Mouse (Mus musculus): Measurements from ENCODE around the gene Sipa1l2. TPM values are rescaled to one million over a fixed set of nuclear protein-coding genes. Genes with fewer than 3 reads are reported as not detected.

Sipa1l2 gene
- polyA plus RNA-seq, 1 experiment from 2014 or later: 12.9 TPM

DNA sequence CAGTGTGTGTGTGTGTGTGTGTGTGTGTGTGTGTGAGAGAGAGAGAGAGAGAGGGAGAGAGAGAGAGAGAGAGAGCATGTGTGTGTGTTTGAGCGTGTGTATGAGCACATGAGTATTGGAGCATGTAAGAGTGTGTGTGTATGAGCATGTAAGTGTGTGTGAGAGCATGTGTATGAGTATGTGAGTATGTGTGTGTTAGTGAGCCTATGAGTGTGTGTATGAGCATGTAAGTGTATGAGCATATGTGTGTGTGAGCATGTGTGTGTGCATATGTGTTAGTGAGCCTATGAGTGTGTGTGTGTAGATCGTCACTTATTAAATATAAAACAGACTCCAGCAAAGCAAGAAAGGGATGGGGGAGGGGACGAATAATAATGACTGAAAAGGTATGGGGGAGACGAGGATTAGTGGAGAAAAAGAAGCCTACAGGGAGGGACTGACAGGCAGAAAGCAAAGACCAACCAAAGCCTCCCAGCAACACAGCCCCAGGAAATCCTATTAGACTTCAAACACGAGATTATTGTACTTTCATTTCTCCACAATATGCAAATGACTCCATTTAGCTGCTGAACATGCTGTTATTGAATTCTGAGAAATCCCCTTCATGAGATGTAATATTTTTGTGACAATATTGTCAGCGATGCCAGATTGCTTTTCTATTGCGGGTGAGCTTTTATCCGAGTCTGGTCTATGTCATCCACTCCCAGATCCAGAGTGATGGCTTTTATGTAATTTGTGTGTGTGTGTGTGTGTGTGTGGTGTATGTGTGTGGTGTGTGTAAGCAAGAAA is 193.8 kb downstream of the Sipa1l2 start:
- 69% methylated on average over 8 of the region's 8 CpGs for WGBS
- ATAC-seq (ENCODE audit: low FRiP score, low TSS enrichment): no peak

DNA sequence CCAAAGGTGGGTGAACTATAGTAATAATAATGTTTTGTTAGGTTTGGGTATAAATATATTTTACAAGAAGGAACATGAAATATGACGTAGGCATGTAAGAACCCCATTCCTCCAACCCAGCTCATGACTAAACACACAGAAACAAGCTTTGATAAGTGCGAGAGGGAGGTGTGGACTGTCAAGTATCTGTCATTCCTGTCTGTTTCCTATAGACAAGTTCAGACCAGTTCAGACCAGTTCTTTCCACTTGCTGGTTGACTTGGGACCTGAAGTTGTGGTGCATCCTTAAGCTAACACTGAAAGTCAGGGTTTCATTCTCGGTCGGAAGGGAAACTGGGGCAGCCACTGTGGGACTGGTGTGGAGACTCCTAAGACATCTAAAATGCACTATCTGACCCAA is 197.0 kb downstream of the Sipa1l2 start:
- H3K36me3 ChIP-seq (ENCODE audit: control insufficient read depth, insufficient read depth, low read length): no peaks in the 10 kb centered on the region
- no peak overlapping the region for H3K4me2 ChIP-seq (replicated peaks; ENCODE audit: low read depth, low read length)
- no peak for ATAC-seq (ENCODE audit: low FRiP score, low TSS enrichment)
- H3K27me3 ChIP-seq (ENCODE audit: control insufficient read depth, insufficient read depth, low read length): no peaks in the 10 kb centered on the region
- WGBS: 95% methylated on average over 4 of the region's 4 CpGs
- H3K4me3 ChIP-seq (ENCODE audit: low read length): no peak overlapping the region
- H3K4me1 ChIP-seq (ENCODE audit: control insufficient read depth, insufficient read depth, low read length): peaks cover 11% of the 10 kb centered on the region
- H3K9ac ChIP-seq (ENCODE audit: low read depth, low read length): no peak overlapping the region
- no peaks in the 10 kb centered on the region for H3K9me3 ChIP-seq (ENCODE audit: control insufficient read depth, low read length)
- no peak overlapping the region for H3K27ac ChIP-seq (ENCODE audit: low read depth, low read length)

More for the DNA sequence above, 193.8 kb downstream of the Sipa1l2 start:
- Histone ChIP-seq H3K4me1 (ENCODE audit: control insufficient read depth, insufficient read depth, low read length) (no peaks in the 10 kb centered on the region), H3K9ac (ENCODE audit: low read depth, low read length) (no peak overlapping the region), H3K4me2 (replicated peaks; ENCODE audit: low read depth, low read length) (no peak overlapping the region), H3K9me3 (ENCODE audit: control insufficient read depth, low read length) (no peaks in the 10 kb centered on the region), H3K27me3 (ENCODE audit: control insufficient read depth, insufficient read depth, low read length) (no peaks in the 10 kb centered on the region), H3K36me3 (ENCODE audit: control insufficient read depth, insufficient read depth, low read length) (no peaks in the 10 kb centered on the region), H3K4me3 (ENCODE audit: low read length) (no peak overlapping the region), H3K27ac (ENCODE audit: low read depth, low read length) (no peak overlapping the region)

GRCm38 (mm10) chr8:125369491-125370236 is 199.9 kb downstream of the Sipa1l2 start:
- no peak overlapping the region for H3K4me2 ChIP-seq (replicated peaks; ENCODE audit: low read depth, low read length)
- no peak overlapping the region for H3K9ac ChIP-seq (ENCODE audit: low read depth, low read length)

DNA sequence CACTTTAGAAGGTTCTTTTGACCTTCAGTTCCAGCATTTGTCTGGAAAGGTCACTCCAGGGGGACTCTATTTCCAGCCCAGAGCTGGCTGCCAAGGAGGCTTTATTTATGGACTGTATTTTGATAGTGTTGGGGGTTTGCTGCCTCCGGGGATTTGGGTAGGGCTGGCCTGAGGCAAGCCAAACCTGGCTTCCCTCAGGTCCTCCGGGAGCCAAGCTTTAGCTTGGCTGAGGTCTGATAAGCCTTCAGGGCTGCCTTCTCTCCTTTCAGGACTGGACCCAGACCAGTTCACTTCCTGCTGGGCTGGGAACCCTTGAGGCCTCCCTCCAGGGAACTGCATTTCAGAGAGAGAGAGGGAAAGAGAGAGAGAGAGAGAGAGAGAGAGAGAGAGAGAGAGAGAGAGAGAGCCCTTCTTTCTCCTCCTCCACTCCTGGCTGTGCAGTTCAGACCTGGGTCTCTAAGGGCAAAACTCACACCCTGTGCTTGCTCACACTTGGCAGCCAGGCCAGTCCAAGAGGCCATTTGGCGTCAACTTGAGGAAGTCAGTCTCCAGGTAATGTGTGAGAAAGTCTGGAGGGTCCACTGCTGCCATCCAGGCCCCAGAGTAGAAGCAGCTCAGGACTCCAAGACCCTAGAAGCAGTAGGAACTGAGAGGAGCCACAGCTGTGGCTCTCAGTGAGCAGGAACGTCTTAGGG is 201.1 kb downstream of the Sipa1l2 start:
- Histone ChIP-seq H3K4me2 (replicated peaks; ENCODE audit: low read depth, low read length) (no peak overlapping the region), H3K27ac (ENCODE audit: low read depth, low read length) (peak overlapping the region; percentile 24; the same call in 1 of the 2 replicates), H3K9ac (ENCODE audit: low read depth, low read length) (no peak overlapping the region), H3K4me1 (ENCODE audit: control insufficient read depth, insufficient read depth, low read length) (peaks cover 11% of the 10 kb centered on the region), H3K9me3 (ENCODE audit: control insufficient read depth, low read length) (no peaks in the 10 kb centered on the region), H3K27me3 (ENCODE audit: control insufficient read depth, insufficient read depth, low read length) (no peaks in the 10 kb centered on the region), H3K4me3 (ENCODE audit: low read length) (no peak overlapping the region), H3K36me3 (ENCODE audit: control insufficient read depth, insufficient read depth, low read length) (no peaks in the 10 kb centered on the region)
- no peak for ATAC-seq (ENCODE audit: low FRiP score, low TSS enrichment)
- WGBS: 20% methylated on average over 4 of the region's 4 CpGs

More at GRCm38 (mm10) chr8:125369491-125370236, 199.9 kb downstream of the Sipa1l2 start:
- WGBS: 62% methylated on average over 8 of the region's 8 CpGs
- ATAC-seq (ENCODE audit: low FRiP score, low TSS enrichment): no peak
- no peak overlapping the region for H3K4me3 ChIP-seq (ENCODE audit: low read length)
- H3K27ac ChIP-seq (ENCODE audit: low read depth, low read length): no peak overlapping the region
- no peaks in the 10 kb centered on the region for H3K27me3 ChIP-seq (ENCODE audit: control insufficient read depth, insufficient read depth, low read length)
- no peaks in the 10 kb centered on the region for H3K36me3 ChIP-seq (ENCODE audit: control insufficient read depth, insufficient read depth, low read length)
- peaks cover 11% of the 10 kb centered on the region for H3K4me1 ChIP-seq (ENCODE audit: control insufficient read depth, insufficient read depth, low read length)
- H3K9me3 ChIP-seq (ENCODE audit: control insufficient read depth, low read length): no peaks in the 10 kb centered on the region

Other genes with a start within 250 kb of the Sipa1l2 start
- 4.5 and 6.8 TPM in 2 replicates for gene Map10, start 100.0 kb upstream of the Sipa1l2 start, polyA plus RNA-seq (2014; fragmentation: Nextera tagmentation; extraction: Ambion mirVana)
- 28.5 and 29.3 TPM in 2 replicates for gene Ntpcr, start 160.2 kb upstream of the Sipa1l2 start, polyA plus RNA-seq (2014; fragmentation: Nextera tagmentation; extraction: Ambion mirVana)